Mouse (Mus musculus): ENCODE data around the gene Astl.

- TF ChIP-seq TCF3 (IDR thresholded peaks at IDR 0.05; ENCODE audit: insufficient read length, low read depth) (no peak), TCF12 (IDR thresholded peaks at IDR 0.05; ENCODE audit: insufficient read depth, poor library complexity, severe bottlenecking) (no peak), CEBPB (IDR thresholded peaks at IDR 0.05; ENCODE audit: insufficient read depth, poor library complexity, severe bottlenecking) (no peak), USF1 (IDR thresholded peaks at IDR 0.05; ENCODE audit: low read depth) (no peak), E2F4 (IDR thresholded peaks at IDR 0.05; ENCODE audit: insufficient read depth) (no peak)
Measured at GRCm38 (mm10) chr2:127341159-127341558, 2.7 kb downstream of the Astl start.
